Mouse (Mus musculus) spleen, postnatal 10 days (tissue): Measurements from ENCODE around the gene Rps9.

Experiments used
- DNase-seq, 2 experiments: peaks; one replicate each; pipeline ENCODE4 v3.0.0; 2021 to 2022; ENCODE audit warnings: low spot score in 2 of 2

Rps9 gene

GRCm38 (mm10) chr7:3703879-3704441 is at the start of gene Rps9:
TSS of gene Rps9 (plus strand) at chr7:3703993.
- peak; percentile 95 to 97 for DNase-seq

- no peak for DNase-seq
Observed at GRCm38 (mm10) chr7:3656966-3657365, 46.8 kb upstream of the Rps9 start.

DNA sequence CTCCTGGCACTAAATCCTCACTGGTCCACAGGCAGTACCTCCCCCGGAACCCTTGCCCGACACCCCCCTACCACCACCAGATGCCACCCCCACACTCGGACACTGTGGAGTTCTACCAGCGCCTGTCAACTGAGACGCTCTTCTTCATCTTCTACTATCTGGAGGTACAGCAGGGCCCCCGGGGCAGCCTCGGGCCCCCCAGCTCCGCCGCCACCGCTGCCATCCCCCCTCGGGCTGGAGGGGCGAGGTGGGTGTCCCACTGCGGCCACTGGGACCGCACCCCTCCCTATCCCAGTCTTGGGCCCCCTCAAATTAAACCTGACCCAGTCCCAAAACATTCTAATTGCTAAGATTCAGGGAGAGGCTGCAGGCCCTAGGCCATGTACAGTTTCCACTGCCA is 45.2 kb upstream of the Rps9 start:
- no peak for DNase-seq

GRCm38 (mm10) chr7:3664524-3665214 is 39.1 kb upstream of the Rps9 start:
- DNase-seq: peak in 1 of 2 experiments; percentile 25

DNA sequence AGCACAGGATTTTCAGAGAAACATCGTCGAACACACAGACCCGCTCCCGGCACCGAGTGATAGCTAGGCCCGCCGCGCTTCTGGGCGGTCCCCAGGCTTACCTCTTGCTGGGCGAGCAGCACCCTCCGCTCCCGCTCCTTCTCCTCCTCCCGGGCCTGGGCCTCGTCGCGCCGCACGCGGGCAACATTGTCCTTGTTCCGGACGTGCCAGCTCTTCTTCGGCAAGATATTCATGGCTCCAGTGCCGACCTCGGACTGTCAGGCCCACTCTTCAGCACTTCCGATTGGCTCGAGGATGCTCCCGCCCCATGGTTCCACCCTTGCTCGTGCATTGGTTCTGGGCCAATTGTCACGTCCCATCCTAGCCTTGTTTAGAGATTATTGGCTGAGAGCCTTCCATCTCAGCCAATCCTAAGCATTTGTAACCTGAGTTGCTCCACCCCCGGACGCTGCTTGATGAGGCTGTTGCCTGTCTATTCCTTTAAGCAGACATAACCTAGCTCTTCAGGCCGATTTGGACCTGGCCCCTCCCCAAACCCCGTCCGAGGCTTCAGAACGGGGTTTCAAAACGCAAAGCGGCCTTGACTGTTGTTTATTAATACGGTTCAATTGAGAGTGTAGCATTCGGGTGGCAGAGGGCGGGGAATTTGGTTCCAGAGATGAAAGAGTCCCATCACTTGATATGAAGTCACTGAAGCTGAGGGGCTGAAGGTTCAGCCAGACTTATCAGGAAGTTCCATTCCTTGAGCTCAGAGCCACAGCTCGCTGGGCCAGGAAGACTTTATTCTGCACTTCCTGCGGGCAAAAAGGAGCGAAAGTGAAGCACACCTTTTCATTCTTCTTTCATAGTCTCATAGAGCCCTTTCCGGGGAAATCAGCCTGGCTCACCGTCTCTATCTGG is 38.3 kb upstream of the Rps9 start, which contains the start of gene Leng1:
Leng1 (minus strand) TSS at position 626 of the 900 bp plus-strand sequence.
- peak; percentile 84 to 94 for DNase-seq

GRCm38 (mm10) chr7:3666921-3667391 is 36.8 kb upstream of the Rps9 start:
- DNase-seq: peak in 1 of 2 experiments; percentile 24

GRCm38 (mm10) chr7:3674507-3675227 is 29.1 kb upstream of the Rps9 start:
- peak; percentile 77 to 89 for DNase-seq

GRCm38 (mm10) chr7:3675228-3675548 is 28.6 kb upstream of the Rps9 start:
- DNase-seq: no peak

GRCm38 (mm10) chr7:3676371-3676770 is 27.4 kb upstream of the Rps9 start:
- DNase-seq: no peak

DNA sequence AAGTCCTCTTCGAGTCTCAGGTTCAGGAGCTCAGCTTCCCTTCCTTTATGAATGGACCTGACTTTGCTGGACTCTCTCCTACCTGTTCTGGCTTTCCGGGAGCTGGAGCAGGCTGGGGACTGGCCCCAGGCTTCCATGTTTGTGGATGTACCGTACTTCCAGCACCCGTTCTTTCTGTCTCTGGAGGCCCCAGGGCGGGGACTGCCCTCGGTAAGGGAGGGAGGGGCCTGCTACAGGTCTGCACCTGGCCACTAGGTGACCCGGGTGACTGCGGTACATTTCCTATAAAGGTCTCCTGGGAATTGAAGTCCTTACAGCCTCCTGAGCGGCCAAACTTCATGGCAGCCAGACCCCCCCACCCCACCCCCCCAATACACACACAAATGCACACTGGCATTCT is 26.5 kb upstream of the Rps9 start, which contains the start of gene Tmc4:
Tmc4 (minus strand) TSS at position 212 of the 400 bp plus-strand sequence.
- no peak for DNase-seq

DNA sequence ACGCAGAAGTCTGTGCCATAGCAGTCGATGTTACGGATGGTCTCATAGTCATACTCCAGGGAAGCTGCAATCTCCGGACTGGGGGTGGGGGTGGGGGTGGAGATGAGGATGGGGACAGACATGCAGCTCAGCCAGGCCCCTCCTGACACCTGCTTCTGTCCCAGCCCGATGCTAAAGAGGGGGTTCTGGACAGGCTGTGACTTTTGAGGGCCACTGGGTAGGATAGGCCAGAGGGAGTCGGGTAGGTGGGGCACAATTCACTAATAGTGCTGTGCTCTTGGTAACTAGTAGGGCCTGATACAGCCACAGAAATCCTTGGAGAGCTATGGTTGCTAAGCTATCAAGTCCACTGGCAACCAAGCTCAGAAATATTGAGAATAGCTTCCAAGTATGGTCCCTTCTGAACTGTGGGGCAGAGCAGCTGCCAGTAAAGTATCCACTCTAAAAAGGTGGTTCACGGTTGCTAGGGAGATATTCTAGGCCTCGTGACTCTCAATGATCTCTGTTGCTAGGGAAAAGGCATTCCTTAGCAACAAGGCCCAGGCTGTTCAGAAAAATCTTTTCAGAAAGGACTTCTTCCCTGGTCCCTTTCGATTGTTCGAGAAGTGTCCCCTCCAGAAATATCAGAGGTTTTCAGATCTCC is 19.8 kb upstream of the Rps9 start:
- DNase-seq: no peak

DNA sequence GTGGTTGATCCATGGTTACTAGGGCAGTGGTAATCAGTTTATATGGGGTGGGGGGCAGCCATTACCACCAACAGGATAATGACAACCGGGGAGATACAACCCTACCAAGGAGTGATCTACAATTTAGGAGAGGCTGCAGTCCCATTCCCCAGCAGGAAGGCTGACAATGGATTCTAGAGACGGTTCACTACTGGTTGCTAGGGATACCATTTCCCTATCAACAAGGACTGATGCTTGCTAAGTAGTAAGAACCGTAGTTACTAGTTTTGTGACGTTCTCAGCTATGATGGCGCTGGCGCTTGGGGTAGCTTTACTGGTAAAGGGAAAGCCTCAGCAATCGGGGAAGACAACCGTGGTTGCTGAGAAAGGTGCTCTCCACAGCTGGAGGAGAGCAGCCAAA is 19.1 kb upstream of the Rps9 start:
- DNase-seq: no peak

- DNase-seq: no peak
Observed at GRCm38 (mm10) chr7:3685400-3686187, 18.2 kb upstream of the Rps9 start.

DNA sequence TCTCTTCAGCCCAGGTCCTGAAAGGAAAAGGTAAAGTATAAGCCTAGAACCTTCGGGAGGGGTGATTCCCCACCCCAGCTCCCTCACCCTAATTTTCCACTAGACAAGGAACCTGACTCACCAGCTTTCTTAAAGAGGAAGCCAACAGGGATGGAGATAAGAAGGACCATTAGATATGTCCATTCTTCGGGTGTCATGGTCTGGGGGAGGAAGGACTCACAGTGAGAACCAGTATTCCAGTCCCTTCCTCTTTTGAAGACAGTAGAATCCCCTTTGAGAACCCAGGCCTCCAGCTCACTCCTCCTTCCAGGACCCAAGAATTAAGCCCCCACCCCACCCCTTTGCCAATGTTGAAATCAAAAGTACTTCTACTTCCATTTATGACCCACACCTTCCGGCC is 11.9 kb upstream of the Rps9 start:
- DNase-seq: no peak

DNA sequence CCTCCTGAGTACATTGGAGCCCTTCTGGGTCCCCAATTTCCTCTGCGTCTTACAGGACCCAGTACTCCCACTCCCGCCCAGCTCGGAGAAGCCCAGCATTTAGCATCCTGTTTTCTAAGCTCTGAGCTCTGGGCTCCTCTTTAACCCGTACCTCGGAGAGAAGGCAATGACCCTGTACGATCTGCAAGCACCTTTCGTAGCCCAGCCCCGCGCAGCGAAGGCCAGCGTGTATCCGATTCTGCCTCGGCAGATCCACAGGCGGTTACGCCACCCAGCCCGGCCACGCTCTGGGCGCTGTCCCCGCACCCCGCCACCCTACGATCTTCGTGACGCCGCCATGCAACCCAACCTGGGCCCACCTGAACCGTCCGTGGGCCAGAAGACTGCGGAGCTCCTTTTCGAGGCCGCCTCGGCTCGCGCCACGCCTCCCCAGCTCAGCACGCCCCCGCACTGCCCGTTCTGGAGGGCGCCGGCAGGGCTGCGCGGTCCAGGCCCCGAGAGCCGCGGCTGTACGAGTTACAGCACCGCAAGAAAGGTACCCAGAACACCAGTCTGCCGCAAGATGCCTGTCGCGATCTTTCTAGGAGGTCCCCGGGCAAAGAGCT is 11.3 kb upstream of the Rps9 start, which contains the start of gene Tsen34:
Tsen34 (plus strand) TSS at position 482 of the 605 bp plus-strand sequence.
- no peak for DNase-seq

DNA sequence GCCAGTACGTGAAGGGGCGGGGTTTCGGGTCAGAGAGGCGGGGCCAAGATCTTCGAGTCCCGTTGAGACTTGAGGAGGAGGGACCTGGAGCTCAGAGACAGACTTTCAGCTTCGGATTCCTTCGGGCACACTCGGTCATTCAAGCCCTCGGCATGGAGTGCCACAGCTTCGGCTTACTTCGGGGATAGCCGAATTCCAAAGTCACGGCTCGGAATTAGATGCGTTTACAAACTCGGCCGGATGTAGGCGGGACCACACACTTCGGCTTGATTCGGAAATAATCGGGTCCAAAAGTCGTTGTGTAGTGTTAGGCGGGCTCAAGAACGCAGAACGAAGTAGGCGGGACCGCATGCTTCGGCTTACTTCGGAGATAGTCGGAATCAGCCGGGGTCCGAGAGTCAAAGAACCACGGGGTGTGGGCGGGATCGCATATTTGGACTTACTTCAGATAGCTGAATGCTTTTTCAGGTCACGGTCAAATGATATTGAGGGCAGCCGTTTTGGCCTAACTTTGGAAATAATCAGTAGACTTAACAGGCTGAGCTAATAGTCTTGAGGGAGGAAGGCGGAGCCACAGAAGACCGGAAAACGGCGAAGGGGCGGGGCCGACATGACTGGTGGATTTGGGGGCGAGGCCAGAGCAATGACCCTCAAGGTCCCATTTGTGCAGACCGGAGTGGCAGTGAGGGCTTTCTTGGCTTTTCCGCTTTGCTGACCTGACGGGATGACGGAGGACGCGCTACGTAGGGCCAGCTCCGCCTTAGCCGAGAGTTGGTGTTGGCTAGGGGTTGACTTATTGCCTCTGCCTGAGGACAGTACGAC is 10.6 kb upstream of the Rps9 start, which contains the start of gene Mboat7:
Mboat7 (minus strand) TSS at position 537 of the 822 bp plus-strand sequence.
- DNase-seq: peak; percentile 94 to 98

DNA sequence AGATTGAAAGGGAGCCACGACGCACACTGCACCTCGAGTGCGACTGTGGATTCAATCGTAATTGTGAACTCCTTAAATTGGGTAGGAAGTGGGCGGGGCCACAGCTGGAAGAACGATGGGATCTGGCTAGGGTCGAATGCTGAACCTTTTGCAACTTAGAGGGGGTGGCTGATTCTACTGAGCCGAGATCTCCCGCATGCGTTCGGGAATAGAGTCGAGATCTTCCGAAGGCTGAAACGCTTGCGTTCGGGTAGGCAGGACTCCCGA is 10.1 kb upstream of the Rps9 start:
- DNase-seq: no peak

DNA sequence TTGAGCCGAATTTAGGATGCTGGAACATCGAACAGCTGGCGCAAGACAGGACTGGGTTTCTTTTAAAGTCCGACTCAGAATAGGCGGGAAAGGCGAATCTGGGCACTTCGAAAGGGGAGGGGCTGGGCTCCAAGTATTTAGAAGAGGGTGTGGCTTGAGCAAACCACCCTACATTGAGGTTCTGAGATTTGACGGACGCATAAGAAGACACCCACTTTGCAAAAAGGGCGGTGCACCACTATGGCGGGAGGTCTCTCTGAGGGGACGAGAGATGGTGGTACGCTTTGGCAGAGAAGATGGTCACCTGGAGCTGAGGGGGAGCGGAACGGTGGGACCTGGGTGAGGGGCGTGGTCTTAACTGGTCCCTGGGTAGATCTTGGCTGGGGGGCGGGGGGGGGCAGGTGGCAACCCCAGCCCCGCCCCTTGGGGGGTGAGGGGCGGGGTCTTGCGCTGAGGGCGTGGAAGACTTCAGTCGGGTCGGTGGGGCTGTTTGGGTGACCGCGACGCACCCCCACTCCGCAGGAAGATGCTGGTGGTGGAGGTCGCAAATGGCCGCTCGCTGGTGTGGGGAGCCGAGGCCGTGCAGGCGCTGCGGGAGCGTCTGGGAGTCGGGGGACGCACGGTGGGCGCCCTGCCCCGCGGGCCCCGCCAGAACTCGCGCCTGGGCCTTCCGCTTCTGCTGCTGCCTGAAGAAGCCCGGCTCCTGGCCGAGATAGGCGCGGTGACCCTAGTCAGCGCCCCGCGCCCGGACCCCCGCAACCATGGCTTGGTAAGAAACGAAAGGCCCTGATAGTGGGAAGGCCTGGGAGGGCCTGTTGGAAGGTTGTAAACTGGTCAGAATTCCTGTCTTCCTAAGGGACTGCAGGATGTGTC is 9.5 kb upstream of the Rps9 start:
- peak; percentile 44 to 69 for DNase-seq
